Mouse (Mus musculus) erythroblast, embryonic 14.5 days (primary cell): ENCODE results near the gene Cbarp. TPM values are rescaled to one million over a fixed set of nuclear protein-coding genes. Genes with fewer than 3 reads are reported as not detected.
A peak's percentile ranks its signal among the peaks of the same experiment; 100 is the strongest.

Experiments used
- H3K27me3 ChIP-seq: 2 replicates; pipeline ENCODE4 v1.6.1; 2012; ENCODE audit warnings: inconsistent platforms; ENCODE audit not compliant: control insufficient read depth
- H3K36me3 ChIP-seq: 2 replicates; pipeline ENCODE4 v1.6.1; 2012; ENCODE audit warnings: mild to moderate bottlenecking, inconsistent platforms; ENCODE audit not compliant: control insufficient read depth
- H3K4me1 ChIP-seq: 2 replicates; pipeline ENCODE4 v1.6.1; 2012; ENCODE audit warnings: inconsistent platforms; ENCODE audit not compliant: control insufficient read depth
- H3K4me3 ChIP-seq: replicated peaks from 2 replicates; pipeline ENCODE3; 2012; ENCODE audit warnings: moderate library complexity, mild to moderate bottlenecking, inconsistent platforms
- H3K9me3 ChIP-seq: 2 replicates; pipeline ENCODE4 v1.6.1; 2012; ENCODE audit warnings: low read length, inconsistent platforms, mixed read lengths; ENCODE audit not compliant: control insufficient read depth
- GATA1 ChIP-seq: IDR thresholded peaks from 2 replicates; pipeline ENCODE4 v1.6.1; 2012; ENCODE audit warnings: low read length, inconsistent platforms, mixed read lengths
- TAL1 ChIP-seq: IDR thresholded peaks from 3 replicates; pipeline ENCODE4 v1.6.1; 2012; ENCODE audit warnings: low read length, inconsistent platforms, mixed read lengths
- polyA plus RNA-seq: library from polyadenylated mRNA; stranded (reverse); fragments of >175 nt; gene quantifications from 2 replicates; pipeline ENCODE4 v1.2.3, GENCODE M21; 2012

Gene Cbarp
- polyA plus RNA-seq, 1 experiment: 0.52 TPM

DNA sequence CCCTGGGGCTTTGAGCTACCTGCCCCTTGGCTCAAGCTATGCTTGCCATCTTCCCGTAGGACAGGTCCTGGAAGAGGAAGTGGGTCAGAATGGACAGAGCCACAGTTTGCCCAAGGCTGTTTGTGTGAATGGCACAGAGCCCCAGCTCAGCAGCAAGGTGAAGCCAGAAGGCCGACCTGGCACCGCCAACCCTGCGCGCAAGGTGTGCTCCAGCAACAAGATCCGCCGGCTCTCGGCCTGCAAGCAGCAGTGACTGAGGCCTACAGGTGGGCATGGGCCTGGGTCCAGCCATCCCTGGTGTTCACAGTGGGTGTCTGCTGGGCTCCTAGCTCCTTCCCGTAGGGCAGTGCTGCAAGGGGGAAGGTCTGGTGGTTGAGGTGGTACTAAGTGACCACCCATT lies 10.8 kb downstream of the Cbarp start:
- TF ChIP-seq TAL1 (no peak), GATA1 (no peak)
- H3K4me1 ChIP-seq: peaks cover 79% of the 10 kb centered on the region
- H3K27me3 ChIP-seq: peaks cover 7% of the 10 kb centered on the region

DNA sequence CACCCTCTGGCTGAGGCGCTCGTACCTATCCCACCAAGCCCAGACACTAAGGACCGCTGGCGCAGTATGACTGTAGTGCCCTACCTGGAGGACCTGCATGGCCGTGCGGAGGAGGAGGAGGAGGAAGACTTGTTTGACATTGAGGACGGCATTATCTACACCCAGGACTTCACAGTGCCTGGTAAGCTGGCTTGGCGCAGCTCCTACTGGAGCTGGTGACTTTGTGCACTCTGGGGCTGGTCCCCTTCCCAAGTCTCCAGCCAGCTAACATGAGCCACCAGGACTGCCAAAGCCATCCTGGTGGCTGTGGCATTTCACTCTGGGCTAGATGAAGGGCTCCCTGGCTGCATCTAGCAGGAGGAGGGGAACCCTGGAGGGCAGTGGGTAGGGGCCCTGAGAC lies 12.7 kb downstream of the Cbarp start:
- Histone ChIP-seq H3K9me3 (peaks cover 12% of the 10 kb centered on the region), H3K4me1 (peaks cover 90% of the 10 kb centered on the region), H3K27me3 (no peaks in the 10 kb centered on the region; the same call in 1 of the 2 replicates), H3K36me3 (peaks cover 99% of the 10 kb centered on the region), H3K4me3 (no peak overlapping the region)
- TF ChIP-seq GATA1: no peak
- no peak for TF ChIP-seq TAL1

More for the DNA sequence above, 10.8 kb downstream of the Cbarp start:
- Histone ChIP-seq H3K4me3 (no peak overlapping the region), H3K9me3 (peaks cover 12% of the 10 kb centered on the region), H3K36me3 (peaks cover 88% of the 10 kb centered on the region)

DNA sequence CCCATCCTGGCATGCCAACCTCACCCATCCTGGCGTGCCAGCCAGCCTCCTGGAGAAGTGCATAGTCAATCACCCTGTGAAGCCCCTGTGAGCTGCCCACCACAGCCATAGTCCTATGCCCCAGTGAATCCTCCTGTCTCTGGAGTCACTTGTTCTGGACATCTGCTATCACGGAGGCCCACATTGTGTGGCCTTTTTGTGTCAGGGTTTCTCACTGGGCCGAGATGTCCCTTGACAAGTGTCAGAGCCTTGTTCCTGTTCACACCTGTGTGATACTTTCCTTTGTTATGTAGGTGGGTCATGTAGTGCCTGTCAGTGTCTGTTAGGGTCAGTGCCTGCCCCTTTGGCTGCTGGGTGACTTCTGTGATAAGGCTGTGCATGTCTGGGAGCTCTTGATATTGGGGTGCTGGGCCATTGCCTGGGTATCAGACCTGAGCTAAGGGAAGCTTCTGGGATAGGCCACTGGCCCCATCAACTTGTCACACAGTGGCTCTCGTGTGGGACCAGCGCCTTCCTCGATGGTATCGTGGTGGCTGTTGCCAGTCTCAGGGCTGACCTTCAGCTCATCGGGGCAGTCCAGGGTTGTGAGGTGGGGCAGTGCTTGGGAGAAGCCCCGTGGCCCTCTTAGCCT lies 16.6 kb downstream of the Cbarp start:
- peak overlapping the region; percentile 51 for H3K4me3 ChIP-seq
- H3K9me3 ChIP-seq: peaks cover 9% of the 10 kb centered on the region
- no peaks in the 10 kb centered on the region for H3K27me3 ChIP-seq
- peaks cover 97% of the 10 kb centered on the region for H3K4me1 ChIP-seq
- H3K36me3 ChIP-seq: peaks cover 100% of the 10 kb centered on the region
- TF ChIP-seq TAL1: peak; percentile 73
- peak; percentile 42; the same call in 1 of the 2 replicates for TF ChIP-seq GATA1

- peak overlapping the region; percentile 19 for H3K4me3 ChIP-seq
- peaks cover 92% of the 10 kb centered on the region for H3K4me1 ChIP-seq
- H3K36me3 ChIP-seq: peaks cover 100% of the 10 kb centered on the region
- peaks cover 9% of the 10 kb centered on the region for H3K9me3 ChIP-seq
- H3K27me3 ChIP-seq: no peaks in the 10 kb centered on the region
- TF ChIP-seq GATA1 (no peak), TAL1 (no peak)
Measured at GRCm38 (mm10) chr10:80121639-80122038, 19.0 kb downstream of the Cbarp start.

DNA sequence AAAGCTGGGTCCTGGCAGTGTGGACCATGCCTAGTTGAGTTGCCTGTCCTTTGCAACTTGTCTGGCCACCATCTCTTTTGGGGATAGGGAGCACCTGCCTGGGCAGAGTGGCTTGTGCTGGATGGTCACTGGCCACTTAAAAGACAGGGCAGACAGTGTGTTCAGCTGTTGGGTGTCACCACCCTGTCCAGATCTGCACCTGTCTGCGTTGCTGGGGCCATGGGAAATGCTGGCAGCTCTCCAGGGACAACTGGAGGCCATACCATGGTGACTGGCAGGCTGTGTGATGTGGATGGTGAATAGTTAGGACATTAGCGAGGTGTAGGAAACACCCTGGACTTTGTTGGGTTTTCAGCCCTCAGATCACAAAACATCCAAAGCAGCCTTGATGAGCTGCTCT lies 20.5 kb downstream of the Cbarp start:
- Histone ChIP-seq H3K4me1 (peaks cover 78% of the 10 kb centered on the region), H3K9me3 (peaks cover 9% of the 10 kb centered on the region), H3K4me3 (peak overlapping the region; percentile 45), H3K36me3 (peaks cover 87% of the 10 kb centered on the region), H3K27me3 (no peaks in the 10 kb centered on the region)
- TF ChIP-seq GATA1: no peak
- no peak for TF ChIP-seq TAL1

GRCm38 (mm10) chr10:80118552-80118951 lies 22.1 kb downstream of the Cbarp start:
- H3K27me3 ChIP-seq: no peaks in the 10 kb centered on the region
- peak overlapping the region; percentile 79 for H3K4me3 ChIP-seq
- peaks cover 71% of the 10 kb centered on the region for H3K36me3 ChIP-seq
- TF ChIP-seq TAL1 (no peak), GATA1 (no peak)
- peaks cover 78% of the 10 kb centered on the region for H3K4me1 ChIP-seq
- peaks cover 9% of the 10 kb centered on the region for H3K9me3 ChIP-seq

- H3K4me3 ChIP-seq: peak overlapping the region; percentile 79
- H3K36me3 ChIP-seq: peaks cover 66% of the 10 kb centered on the region
- no peaks in the 10 kb centered on the region for H3K27me3 ChIP-seq
- no peak for TF ChIP-seq GATA1
- TF ChIP-seq TAL1: no peak
- H3K9me3 ChIP-seq: peaks cover 9% of the 10 kb centered on the region
- peaks cover 78% of the 10 kb centered on the region for H3K4me1 ChIP-seq
Measured at GRCm38 (mm10) chr10:80117736-80118135, 22.9 kb downstream of the Cbarp start.

- H3K36me3 ChIP-seq: peaks cover 60% of the 10 kb centered on the region
- H3K4me1 ChIP-seq: peaks cover 72% of the 10 kb centered on the region
- TF ChIP-seq GATA1 (0 out of 2 replicates have a peak, but pooled peaks have one; percentile 29), TAL1 (0 out of 3 replicates have a peak, but pooled peaks have one; percentile 22)
Measured at GRCm38 (mm10) chr10:80116927-80117691, 23.5 kb downstream of the Cbarp start.

GRCm38 (mm10) chr10:80116563-80116926 lies 24.1 kb downstream of the Cbarp start:
- Histone ChIP-seq H3K4me3 (peak overlapping the region; percentile 79), H3K36me3 (peaks cover 54% of the 10 kb centered on the region), H3K27me3 (no peaks in the 10 kb centered on the region), H3K4me1 (peaks cover 67% of the 10 kb centered on the region), H3K9me3 (peaks cover 4% of the 10 kb centered on the region)
- no peak for TF ChIP-seq GATA1
- TF ChIP-seq TAL1: no peak

More at GRCm38 (mm10) chr10:80116927-80117691, 23.5 kb downstream of the Cbarp start:
- H3K9me3 ChIP-seq: peaks cover 9% of the 10 kb centered on the region
- H3K27me3 ChIP-seq: no peaks in the 10 kb centered on the region
- peak overlapping the region; percentile 79 for H3K4me3 ChIP-seq
